Comparison of ENCODE assay signal across 9 mouse cellular contexts in genomic region chr15:79328939-79329275, GRCm38 (mm10). TPM values are rescaled to one million over a fixed set of nuclear protein-coding genes. Genes with fewer than 3 reads are reported as not detected.
DNase-seq lines count a peak whose midpoint lies in the region; ATAC-seq lines count a peak whose summit lies in the region.
"Had no signal": no experiment of that assay in that cellular context is flagged by ENCODE, and none has a peak within 500 bp of the region (broad histone marks: within the 10 kb centered on the region; RNA-seq: fewer than 3 reads in every experiment).

No protein-coding gene starts in this region.

- no peak for DNase-seq in heart, postnatal 25 days (ENCODE audit: low spot score)
- DNase-seq in CD4-positive helper T cell, adult 2 months (ENCODE audit: low read depth, low spot score) = peak; percentile 62
- peak; percentile 19 for DNase-seq in embryonic facial prominence, embryonic 11.5 days (ENCODE audit: low spot score)
- DNase-seq in liver, embryonic 13.5 days = no peak
- DNase-seq in right cerebral cortex, postnatal 10 days (ENCODE audit: low spot score in 2 of 2) = no peak
- DNase-seq in adrenal gland, postnatal 10 days = no peak
- DNase-seq in thymus, postnatal 4 days = no peak

- peaks cover 15 to 19% of the 10 kb centered on the region in 2 experiments for H3K4me1 ChIP-seq in heart, embryonic 14.5 days (ENCODE audit: control insufficient read depth in 2 of 2, insufficient read depth in 2 of 2, low read length in 2 of 2)
- H3K4me1 ChIP-seq in embryonic facial prominence, embryonic 11.5 days (ENCODE audit: control insufficient read depth, insufficient read depth, low read length) = no peaks in the 10 kb centered on the region
- H3K4me1 ChIP-seq in liver, embryonic 13.5 days (replicated peaks) = peaks cover 64% of the 10 kb centered on the region

- no peak overlapping the region for H3K9ac ChIP-seq in heart, embryonic 14.5 days (ENCODE audit: low read length)
- no peak overlapping the region for H3K9ac ChIP-seq in embryonic facial prominence, embryonic 11.5 days (replicated peaks; ENCODE audit: low read length)
- no peak overlapping the region for H3K9ac ChIP-seq in liver, embryonic 13.5 days

- WGBS in heart, embryonic 14.5 days = 88% methylated on average over 4 of the region's 4 CpGs
- 90% methylated on average over 4 of the region's 4 CpGs for WGBS in embryonic facial prominence, embryonic 11.5 days
- 60% methylated on average over 4 of the region's 4 CpGs for WGBS in liver, embryonic 13.5 days (ENCODE audit: insufficient replicate concordance)

- no peaks in the 10 kb centered on the region for H3K9me3 ChIP-seq in heart, embryonic 14.5 days (ENCODE audit: control insufficient read depth, low read length)
- H3K9me3 ChIP-seq in embryonic facial prominence, embryonic 11.5 days (replicated peaks; ENCODE audit: control insufficient read depth, low read length) = no peaks in the 10 kb centered on the region
- no peaks in the 10 kb centered on the region for H3K9me3 ChIP-seq in liver, embryonic 13.5 days (replicated peaks)
- H3K9me3 ChIP-seq: neural tube, embryonic 12.5 days had no signal

- no peak overlapping the region for H3K27ac ChIP-seq in heart, embryonic 14.5 days (replicated peaks in 1 of 2; ENCODE audit: control insufficient read depth in 1 of 2, insufficient read depth in 1 of 2, low read depth in 2 of 2, low read length in 2 of 2)
- H3K27ac ChIP-seq in embryonic facial prominence, embryonic 11.5 days (replicated peaks; ENCODE audit: low read depth, low read length) = no peak overlapping the region
- H3K27ac ChIP-seq in liver, embryonic 13.5 days = peak overlapping the region; percentile 91

- H3K4me3 ChIP-seq in heart, embryonic 14.5 days (ENCODE audit: control insufficient read depth in 1 of 2, insufficient read depth in 1 of 2, low read depth in 1 of 2, low read length in 2 of 2) = no peak overlapping the region
- H3K4me3 ChIP-seq in embryonic facial prominence, embryonic 11.5 days (ENCODE audit: low read depth, low read length) = no peak overlapping the region
- H3K4me3 ChIP-seq in liver, embryonic 13.5 days (replicated peaks) = no peak overlapping the region

- no peaks in the 10 kb centered on the region for H3K36me3 ChIP-seq in heart, embryonic 14.5 days (ENCODE audit: control insufficient read depth, insufficient read depth, low read length)
- H3K36me3 ChIP-seq in embryonic facial prominence, embryonic 11.5 days (replicated peaks; ENCODE audit: control insufficient read depth, insufficient read depth, low read depth, low read length) = no peaks in the 10 kb centered on the region
- H3K36me3 ChIP-seq in liver, embryonic 13.5 days = no peaks in the 10 kb centered on the region
- H3K36me3 ChIP-seq: neural tube, embryonic 12.5 days had no signal

- intact Hi-C loops in heart, postnatal 25 days (cut with DNase I) = no loop called here

- peak overlapping the region; percentile 93; the same call in 1 of the 2 replicates for H3K4me2 ChIP-seq in heart, embryonic 14.5 days (ENCODE audit: low read length)
- no peak overlapping the region for H3K4me2 ChIP-seq in embryonic facial prominence, embryonic 11.5 days (ENCODE audit: low read depth, low read length)
- H3K4me2 ChIP-seq in liver, embryonic 13.5 days = peak overlapping the region; percentile 91

- no peak for ATAC-seq in heart, embryonic 14.5 days (ENCODE audit: insufficient number of reproducible peaks, insufficient read depth, low FRiP score, low read depth)
- no peak for ATAC-seq in embryonic facial prominence, embryonic 11.5 days (replicated peaks; ENCODE audit: insufficient number of reproducible peaks, low FRiP score, low TSS enrichment, low read depth)
- ATAC-seq in liver, embryonic 13.5 days (ENCODE audit: low read depth) = no peak

- H3K27me3 ChIP-seq in heart, embryonic 14.5 days (ENCODE audit: control insufficient read depth, insufficient read depth, low read length) = no peaks in the 10 kb centered on the region
- no peaks in the 10 kb centered on the region for H3K27me3 ChIP-seq in embryonic facial prominence, embryonic 11.5 days (ENCODE audit: control insufficient read depth, insufficient read depth, low read length)
- H3K27me3 ChIP-seq in liver, embryonic 13.5 days = no peaks in the 10 kb centered on the region
- H3K27me3 ChIP-seq: neural tube, embryonic 12.5 days had no signal

RNA-seq across cellular contexts. Expression of gene Pla2g6, which starts 0.7 kb away (rescaled TPM):
- 10.9 and 11.7 TPM in 2 replicates for polyA plus RNA-seq in heart, embryonic 14.5 days (2014; fragmentation: Nextera tagmentation; extraction: Ambion mirVana)
- 1 to 10 TPM; 9.6 to 9.9 TPM for total RNA-seq in heart, postnatal 25 days (2021)
- 11.8 and 15.1 TPM in 2 replicates for polyA plus RNA-seq in embryonic facial prominence, embryonic 11.5 days (2014; fragmentation: Nextera tagmentation; extraction: Ambion mirVana)
- 11.4 and 14.9 TPM in 2 replicates for polyA plus RNA-seq in liver, embryonic 13.5 days (2015; fragmentation: Nextera tagmentation; extraction: Ambion mirVana)
- total RNA-seq in adrenal gland, postnatal 10 days (2021) = 10 to 100 TPM; 27.0 to 27.5 TPM

RNA-seq across cellular contexts. Expression of gene Maff, which starts 17.5 kb away (rescaled TPM):
- polyA plus RNA-seq in heart, embryonic 14.5 days (2014; fragmentation: Nextera tagmentation; extraction: Ambion mirVana) = 2.2 and 3.5 TPM in 2 replicates
- 1 to 10 TPM; 8.1 to 8.3 TPM for total RNA-seq in heart, postnatal 25 days (2021)
- 2.2 and 2.5 TPM in 2 replicates for polyA plus RNA-seq in embryonic facial prominence, embryonic 11.5 days (2014; fragmentation: Nextera tagmentation; extraction: Ambion mirVana)
- polyA plus RNA-seq in liver, embryonic 13.5 days (2015; fragmentation: Nextera tagmentation; extraction: Ambion mirVana) = 0.95 and 1.1 TPM in 2 replicates
- 10 to 100 TPM in 1 of 2 experiments, 1 to 10 TPM in 1; 3.6 to 10.8 TPM for total RNA-seq in adrenal gland, postnatal 10 days (2021)

RNA-seq across cellular contexts. Expression of gene Baiap2l2, which starts 43.6 kb away (rescaled TPM):
- 9.1 and 13.9 TPM in 2 replicates for polyA plus RNA-seq in heart, embryonic 14.5 days (2014; fragmentation: Nextera tagmentation; extraction: Ambion mirVana)
- total RNA-seq in heart, postnatal 25 days (2021) = 1 to 10 TPM in 1 of 2 experiments, under 1 TPM in 1; 0.78 to 2.4 TPM
- 1.9 and 5.2 TPM in 2 replicates for polyA plus RNA-seq in embryonic facial prominence, embryonic 11.5 days (2014; fragmentation: Nextera tagmentation; extraction: Ambion mirVana)
- polyA plus RNA-seq in liver, embryonic 13.5 days (2015; fragmentation: Nextera tagmentation; extraction: Ambion mirVana) = 1.8 and 2.3 TPM in 2 replicates
- under 1 TPM; 0.85 to 0.99 TPM for total RNA-seq in adrenal gland, postnatal 10 days (2021)

Comparison
In these comparisons a context has a peak if more than half of its experiments do, and no peak if none do; other contexts are left out.
1. DNase-seq: peak in CD4-positive helper T cell, adult 2 months (single experiment) and embryonic facial prominence, embryonic 11.5 days (single experiment); none in heart, postnatal 25 days (single experiment), liver, embryonic 13.5 days (single experiment), right cerebral cortex, postnatal 10 days (0 of 2), adrenal gland, postnatal 10 days (single experiment) and thymus, postnatal 4 days (single experiment).